Mouse (Mus musculus) liver, embryonic 14.5 days (tissue): ENCODE measurements at regions not wholly inside any gene's neighbourhood (a gene's known extent, or its start where the extent isn't known, plus 50 kb on each side); places are given as distances from the start of the nearest gene placed in this dataset.
"Not testable (repeated sequence)": the region's sequence is repeated elsewhere in the genome, so short reads cannot be mapped to it uniquely, and the experiment has no call there.

ENCODE experiments used
- CTCF ChIP-seq: IDR thresholded peaks from 2 replicates; pipeline ENCODE4 v1.5.1; 2016; ENCODE audit warnings: antibody characterized with exemption, low read depth, control low read depth
- EP300 ChIP-seq: IDR thresholded peaks from 2 replicates; pipeline ENCODE4 v1.6.1; 2016; ENCODE audit warnings: antibody characterized with exemption, low read depth

DNA sequence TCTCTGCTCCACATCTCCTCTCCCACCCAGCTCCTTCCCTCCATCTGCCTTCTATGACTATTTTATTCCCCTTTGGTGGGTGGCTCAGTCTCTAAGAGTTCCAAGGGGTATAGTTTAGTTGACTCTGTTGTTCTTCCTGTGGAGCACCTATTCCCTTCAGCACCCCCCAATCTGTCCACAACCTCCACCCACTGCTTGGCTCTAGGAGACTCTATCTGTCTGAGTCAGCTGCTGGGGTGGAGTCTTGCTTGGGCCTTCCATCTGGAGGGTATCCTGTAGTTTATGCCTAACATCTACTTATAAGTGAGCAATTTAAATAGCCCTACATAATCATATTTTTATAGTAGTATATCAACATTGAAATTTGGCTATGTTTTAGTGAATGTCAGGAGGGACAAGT, 434.0 kb upstream of the Amot start:
- not testable (repeated sequence) for TF ChIP-seq EP300, CTCF
